ENCODE assay signal across 11 mouse cellular contexts in genomic region chr4:116483476-116483875, GRCm38 (mm10). TPM values are rescaled to one million over a fixed set of nuclear protein-coding genes. Genes with fewer than 3 reads are reported as not detected.
A peak's percentile ranks its signal among the peaks of the same experiment; 100 is the strongest.
DNase-seq lines count a peak whose midpoint lies in the region; ATAC-seq and TF ChIP-seq lines count a peak whose summit lies in the region.
"Had no signal": no experiment of that assay in that cellular context is flagged by ENCODE, and none has a peak within 500 bp of the region (broad histone marks: within the 10 kb centered on the region; RNA-seq: fewer than 3 reads in every experiment).

No protein-coding gene starts in this region.

- H3K4me1 ChIP-seq in hindbrain, embryonic 10.5 days (replicated peaks) = no peaks in the 10 kb centered on the region
- 0 out of 2 replicates have a peak, but pooled peaks cover 5% of the 10 kb centered on the region for H3K4me1 ChIP-seq in hindbrain, embryonic 12.5 days
- no peaks in the 10 kb centered on the region for H3K4me1 ChIP-seq in limb, embryonic 11.5 days (ENCODE audit: control insufficient read depth, insufficient read depth, low read length)
- no peaks in the 10 kb centered on the region for H3K4me1 ChIP-seq in forebrain, embryonic 14.5 days (ENCODE audit: control insufficient read depth, insufficient read depth, low read length)

- H3K27ac ChIP-seq in hindbrain, embryonic 10.5 days = no peak overlapping the region
- no peak overlapping the region for H3K27ac ChIP-seq in hindbrain, embryonic 12.5 days
- H3K27ac ChIP-seq in limb, embryonic 11.5 days (replicated peaks; ENCODE audit: low read depth, low read length) = no peak overlapping the region
- no peak overlapping the region for H3K27ac ChIP-seq in forebrain, embryonic 14.5 days (ENCODE audit: low read depth, low read length)

- no peak for TF ChIP-seq CTCF in brain, embryonic 14.5 days (IDR thresholded peaks at IDR 0.05; ENCODE audit: borderline replicate concordance, extremely low read depth, insufficient read depth, insufficient read length)

- no peak overlapping the region for H3K4me2 ChIP-seq in hindbrain, embryonic 12.5 days (replicated peaks)
- H3K4me2 ChIP-seq in limb, embryonic 11.5 days (ENCODE audit: low read depth, severe bottlenecking) = no peak overlapping the region
- H3K4me2 ChIP-seq in forebrain, embryonic 14.5 days (ENCODE audit: low read length) = no peak overlapping the region

- H3K9me3 ChIP-seq in hindbrain, embryonic 10.5 days = no peaks in the 10 kb centered on the region
- H3K9me3 ChIP-seq in hindbrain, embryonic 12.5 days (replicated peaks) = no peaks in the 10 kb centered on the region
- no peaks in the 10 kb centered on the region for H3K9me3 ChIP-seq in limb, embryonic 11.5 days (ENCODE audit: control insufficient read depth, low read length)
- H3K9me3 ChIP-seq in forebrain, embryonic 14.5 days (replicated peaks; ENCODE audit: control insufficient read depth, low read length) = no peaks in the 10 kb centered on the region

- H3K36me3 ChIP-seq in hindbrain, embryonic 10.5 days = no peaks in the 10 kb centered on the region
- no peaks in the 10 kb centered on the region for H3K36me3 ChIP-seq in hindbrain, embryonic 12.5 days
- H3K36me3 ChIP-seq in limb, embryonic 11.5 days (ENCODE audit: control insufficient read depth, insufficient read depth, low read length) = no peaks in the 10 kb centered on the region
- H3K36me3 ChIP-seq in forebrain, embryonic 14.5 days (ENCODE audit: control insufficient read depth, insufficient read depth, low read length) = no peaks in the 10 kb centered on the region

- H3K27me3 ChIP-seq in hindbrain, embryonic 10.5 days (ENCODE audit: insufficient read depth, poor library complexity, severe bottlenecking) = no peaks in the 10 kb centered on the region
- H3K27me3 ChIP-seq in hindbrain, embryonic 12.5 days = no peaks in the 10 kb centered on the region
- no peaks in the 10 kb centered on the region for H3K27me3 ChIP-seq in limb, embryonic 11.5 days (ENCODE audit: control insufficient read depth, insufficient read depth, low read length)
- H3K27me3 ChIP-seq in forebrain, embryonic 14.5 days (replicated peaks; ENCODE audit: control insufficient read depth, insufficient read depth, low read length) = no peaks in the 10 kb centered on the region

- no peak for TF ChIP-seq POLR2A in brain, embryonic 14.5 days (IDR thresholded peaks at IDR 0.05; ENCODE audit: borderline replicate concordance, extremely low read depth, insufficient read depth, insufficient read length, poor library complexity, severe bottlenecking)

- no peak for ATAC-seq in hindbrain, embryonic 12.5 days (ENCODE audit: low FRiP score)
- ATAC-seq in limb, embryonic 11.5 days (ENCODE audit: insufficient number of reproducible peaks, low FRiP score, low TSS enrichment, low read depth) = 0 out of 2 replicates have a peak, but pooled peaks have one; percentile 51
- no peak for ATAC-seq in forebrain, embryonic 14.5 days

- 59% methylated on average over 2 of the region's 2 CpGs for WGBS in hindbrain, embryonic 10.5 days
- WGBS in hindbrain, embryonic 12.5 days = 42% methylated on average over 2 of the region's 2 CpGs
- 15% methylated on average over 2 of the region's 2 CpGs for WGBS in limb, embryonic 11.5 days
- WGBS in forebrain, embryonic 14.5 days = 58% methylated on average over 2 of the region's 2 CpGs

- no peak overlapping the region for H3K4me3 ChIP-seq in hindbrain, embryonic 10.5 days
- H3K4me3 ChIP-seq in hindbrain, embryonic 12.5 days = no peak overlapping the region
- H3K4me3 ChIP-seq in limb, embryonic 11.5 days (ENCODE audit: low read depth, low read length) = no peak overlapping the region
- no peak overlapping the region for H3K4me3 ChIP-seq in forebrain, embryonic 14.5 days (ENCODE audit: low read depth, low read length)

- peak; percentile 3 for DNase-seq in hindbrain, embryonic 10.5 days (ENCODE audit: low spot score)
- peak; percentile 35 for DNase-seq in 3T3-L1 (ENCODE audit: low read depth, low spot score)
- DNase-seq in brain, embryonic 14.5 days (ENCODE audit: low read depth) = peak; percentile 50
- DNase-seq in limb, embryonic 11.5 days (ENCODE audit: low spot score) = peak; percentile 40
- no peak for DNase-seq in forebrain, embryonic 14.5 days (ENCODE audit: low spot score)
- no peak for DNase-seq in cerebellum, postnatal 10 days
- no peak for DNase-seq in spleen, postnatal 10 days (ENCODE audit: low spot score in 2 of 2)
- DNase-seq: kidney, adult 9 months; left cerebral cortex, postnatal 4 days; thymus, postnatal 36 days had no signal

- no peak overlapping the region for H3K9ac ChIP-seq in hindbrain, embryonic 12.5 days
- no peak overlapping the region for H3K9ac ChIP-seq in limb, embryonic 11.5 days (ENCODE audit: low read length)
- no peak overlapping the region for H3K9ac ChIP-seq in forebrain, embryonic 14.5 days (ENCODE audit: low read length)

RNA-seq across cellular contexts. Expression of gene Mast2, which starts 19.5 kb away (rescaled TPM):
- polyA plus RNA-seq in hindbrain, embryonic 10.5 days (2016; fragmentation: Nextera tagmentation; extraction: Ambion mirVana) = 17.6 and 19.5 TPM in 2 replicates
- 42.1 and 43.2 TPM in 2 replicates for polyA plus RNA-seq in hindbrain, embryonic 12.5 days (2016; fragmentation: Nextera tagmentation; extraction: Ambion mirVana)
- 163 and 171 TPM in 2 replicates for polyA plus RNA-seq in brain, embryonic 14.5 days (2012; rRNA removed)
- 28.3 and 38.9 TPM in 2 replicates for polyA plus RNA-seq in limb, embryonic 11.5 days (2014; fragmentation: Nextera tagmentation; extraction: Ambion mirVana)
- polyA plus RNA-seq in forebrain, embryonic 14.5 days (2014; fragmentation: Nextera tagmentation; extraction: Ambion mirVana) = 49.0 and 70.2 TPM in 2 replicates

RNA-seq across cellular contexts. Expression of gene Ipp, which starts 23.9 kb away (rescaled TPM):
- polyA plus RNA-seq in hindbrain, embryonic 10.5 days (2016; fragmentation: Nextera tagmentation; extraction: Ambion mirVana) = 12.5 and 17.5 TPM in 2 replicates
- 15.4 and 15.6 TPM in 2 replicates for polyA plus RNA-seq in hindbrain, embryonic 12.5 days (2016; fragmentation: Nextera tagmentation; extraction: Ambion mirVana)
- 6.9 and 7.0 TPM in 2 replicates for polyA plus RNA-seq in brain, embryonic 14.5 days (2012; rRNA removed)
- 5.7 and 6.2 TPM in 2 replicates for polyA plus RNA-seq in limb, embryonic 11.5 days (2014; fragmentation: Nextera tagmentation; extraction: Ambion mirVana)
- 5.4 and 5.8 TPM in 2 replicates for polyA plus RNA-seq in forebrain, embryonic 14.5 days (2014; fragmentation: Nextera tagmentation; extraction: Ambion mirVana)

Comparison
In these comparisons a context has a peak if more than half of its experiments do, and no peak if none do; other contexts are left out.
1. DNase-seq: peak in hindbrain, embryonic 10.5 days (single experiment), 3T3-L1 (single experiment), brain, embryonic 14.5 days (single experiment) and limb, embryonic 11.5 days (single experiment); none in forebrain, embryonic 14.5 days (single experiment), cerebellum, postnatal 10 days (0 of 2) and spleen, postnatal 10 days (0 of 2).